Mouse (Mus musculus) small intestine, adult 2 months (tissue): ENCODE results near the gene Vsir.

ENCODE experiments used
- CTCF ChIP-seq: fragments of 200-500 bp; IDR thresholded peaks from 2 replicates; pipeline ENCODE4 v1.5.1; 2012; ENCODE audit warnings: low read depth, mild to moderate bottlenecking, control low read depth, inconsistent platforms, low read length, moderate library complexity, mixed read lengths; ENCODE audit not compliant: insufficient replicate concordance, insufficient read length; ENCODE audit errors: extremely low read depth
- POLR2A ChIP-seq: fragments of 200-500 bp; IDR thresholded peaks from 2 replicates; pipeline ENCODE4 v1.6.1; 2012; ENCODE audit warnings: low read depth, mild to moderate bottlenecking, control low read depth, inconsistent platforms, low read length, moderate library complexity

DNA sequence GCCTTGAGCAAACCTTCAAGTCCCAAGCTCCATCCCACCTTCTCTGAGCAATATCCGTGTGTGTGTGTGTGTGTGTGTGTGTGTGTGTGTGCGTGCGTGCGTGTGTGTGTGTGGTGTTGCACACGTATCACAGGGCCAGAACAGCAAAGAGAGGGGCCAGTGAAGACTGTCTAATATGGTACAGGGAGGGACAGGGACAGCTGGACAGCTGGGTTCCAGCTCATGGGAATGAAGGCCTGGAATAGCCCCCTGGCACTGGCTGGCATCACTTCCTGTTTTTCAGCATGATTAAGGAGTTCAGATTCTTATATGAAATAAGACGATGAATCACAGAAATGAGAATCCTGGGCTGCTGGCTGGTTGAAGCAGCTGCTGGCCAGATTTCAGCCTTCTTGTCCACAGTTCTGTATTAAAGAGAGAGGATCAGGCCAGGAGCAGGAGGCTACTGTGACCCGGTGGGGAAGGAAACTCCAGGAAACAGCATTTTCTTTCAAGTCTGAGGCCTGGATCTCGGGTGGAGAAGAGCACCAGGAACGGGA lies 32.8 kb downstream of the Vsir start:
- no peak for TF ChIP-seq CTCF
- TF ChIP-seq POLR2A = no peak
